Mouse (Mus musculus): ENCODE measurements around the gene Zfp456. TPM values are rescaled to one million over a fixed set of nuclear protein-coding genes. Genes with fewer than 3 reads are reported as not detected.
"Not testable (repeated sequence)": the region's sequence is repeated elsewhere in the genome, so short reads cannot be mapped to it uniquely, and the experiment has no call there.

Gene Zfp456
- polyA plus RNA-seq (2016; fragmentation: Nextera tagmentation; extraction: Ambion mirVana) = 0.56 and 0.86 TPM in 2 replicates

- H3K9me3 ChIP-seq; H3K27me3 ChIP-seq; H3K27ac ChIP-seq; H3K4me1 ChIP-seq; H3K36me3 ChIP-seq (replicated peaks): not testable (repeated sequence)
- H3K4me2 ChIP-seq = peak within 1 kb of the TSS; percentile 51
- peak within 1 kb of the TSS; percentile 37 for H3K4me3 ChIP-seq (replicated peaks)
- peak within 1 kb of the TSS; percentile 17; the same call in 1 of the 2 replicates for H3K9ac ChIP-seq
- peak; percentile 85 for ATAC-seq (ENCODE audit: low FRiP score)
- 20% methylated on average over 15 of the region's 15 CpGs for WGBS
These were observed at the start of gene Zfp456, which contains the start of gene Gm28041 for GRCm38 (mm10) chr13:67375050-67375911. TSS of gene Zfp456 (minus strand) at chr13:67375810. TSS of gene Gm28041 (minus strand) at chr13:67375733.

GRCm38 (mm10) chr13:67422532-67422931 lies 46.9 kb upstream of the Zfp456 start:
- WGBS = 85% methylated on average over 2 of the region's 2 CpGs
- H3K27me3 ChIP-seq; H3K9me3 ChIP-seq; H3K9ac ChIP-seq; H3K27ac ChIP-seq; H3K36me3 ChIP-seq (replicated peaks); ATAC-seq (ENCODE audit: low FRiP score); H3K4me3 ChIP-seq (replicated peaks); H3K4me1 ChIP-seq; H3K4me2 ChIP-seq: not testable (repeated sequence)

GRCm38 (mm10) chr13:67421207-67421857 lies 45.7 kb upstream of the Zfp456 start, which contains the start of gene Zfp459:
TSS of gene Zfp459 (minus strand) at chr13:67421418.
- peak within 1 kb of the TSS; percentile 82 for H3K4me2 ChIP-seq
- H3K27me3 ChIP-seq = 0 out of 2 replicates have a peak, but pooled peaks cover 3% of the 10 kb centered on the region
- peak within 1 kb of the TSS; percentile 54 for H3K9ac ChIP-seq
- peak; percentile 87 for ATAC-seq (ENCODE audit: low FRiP score)
- H3K4me3 ChIP-seq (replicated peaks) = peak within 1 kb of the TSS; percentile 62
- no peaks in the 10 kb centered on the region; the same call in 1 of the 2 replicates for H3K4me1 ChIP-seq
- no peaks in the 10 kb centered on the region for H3K9me3 ChIP-seq
- WGBS = 2% methylated on average over 22 of the region's 22 CpGs
- no peak within 1 kb of the TSS for H3K27ac ChIP-seq
- H3K36me3 ChIP-seq (replicated peaks) = no peaks in the 10 kb centered on the region

GRCm38 (mm10) chr13:67420558-67421206 lies 45.1 kb upstream of the Zfp456 start:
- Histone ChIP-seq H3K4me2 (peak overlapping the region; percentile 82), H3K27ac (no peak overlapping the region), H3K9ac (peak overlapping the region; percentile 54), H3K9me3 (no peaks in the 10 kb centered on the region), H3K4me3 (replicated peaks) (peak overlapping the region; percentile 62), H3K36me3 (replicated peaks) (no peaks in the 10 kb centered on the region), H3K4me1 (no peaks in the 10 kb centered on the region; the same call in 1 of the 2 replicates), H3K27me3 (0 out of 2 replicates have a peak, but pooled peaks cover 3% of the 10 kb centered on the region)
- WGBS = 38% methylated on average over 11 of the region's 11 CpGs
- no peak for ATAC-seq (ENCODE audit: low FRiP score)

GRCm38 (mm10) chr13:67416811-67417210 lies 41.2 kb upstream of the Zfp456 start:
- Histone ChIP-seq H3K9me3 (no peaks in the 10 kb centered on the region), H3K4me3 (replicated peaks) (no peak overlapping the region), H3K27me3 (no peaks in the 10 kb centered on the region), H3K9ac (no peak overlapping the region), H3K27ac (no peak overlapping the region), H3K4me2 (no peak overlapping the region), H3K4me1 (no peaks in the 10 kb centered on the region; the same call in 1 of the 2 replicates), H3K36me3 (replicated peaks) (no peaks in the 10 kb centered on the region)
- ATAC-seq (ENCODE audit: low FRiP score) = no peak
- 91% methylated on average over 3 of the region's 3 CpGs for WGBS

- Histone ChIP-seq H3K36me3 (replicated peaks) (no peaks in the 10 kb centered on the region), H3K27ac (no peak overlapping the region), H3K4me3 (replicated peaks) (no peak overlapping the region), H3K27me3 (no peaks in the 10 kb centered on the region), H3K4me1 (no peaks in the 10 kb centered on the region), H3K9ac (no peak overlapping the region), H3K9me3 (no peaks in the 10 kb centered on the region), H3K4me2 (no peak overlapping the region)
- no peak for ATAC-seq (ENCODE audit: low FRiP score)
- 85% methylated on average over 6 of the region's 6 CpGs for WGBS
These were observed 40.1 kb upstream of the Zfp456 start for GRCm38 (mm10) chr13:67415759-67416158.

GRCm38 (mm10) chr13:67413634-67414033 lies 38.0 kb upstream of the Zfp456 start:
- not testable (repeated sequence) for H3K27me3 ChIP-seq; H3K27ac ChIP-seq; H3K9me3 ChIP-seq; H3K36me3 ChIP-seq (replicated peaks); H3K9ac ChIP-seq; H3K4me3 ChIP-seq (replicated peaks); ATAC-seq (ENCODE audit: low FRiP score); H3K4me2 ChIP-seq; H3K4me1 ChIP-seq
- WGBS = 87% methylated on average over 3 of the region's 3 CpGs

GRCm38 (mm10) chr13:67399183-67399903 lies 23.7 kb upstream of the Zfp456 start, which contains the start of gene Zfp429:
TSS of gene Zfp429 (minus strand) at chr13:67399819.
- not testable (repeated sequence) for H3K36me3 ChIP-seq (replicated peaks); H3K4me1 ChIP-seq; H3K27ac ChIP-seq; H3K9me3 ChIP-seq; H3K27me3 ChIP-seq
- 8% methylated on average over 15 of the region's 16 CpGs for WGBS
- peak; percentile 97 for ATAC-seq (ENCODE audit: low FRiP score)
- H3K4me3 ChIP-seq (replicated peaks) = peak within 1 kb of the TSS; percentile 53
- peak within 1 kb of the TSS; percentile 60 for H3K4me2 ChIP-seq
- H3K9ac ChIP-seq = peak within 1 kb of the TSS; percentile 52

- H3K4me1 ChIP-seq; ATAC-seq (ENCODE audit: low FRiP score); H3K4me2 ChIP-seq; H3K36me3 ChIP-seq (replicated peaks); H3K9me3 ChIP-seq; H3K9ac ChIP-seq; H3K27ac ChIP-seq; H3K27me3 ChIP-seq; H3K4me3 ChIP-seq (replicated peaks): not testable (repeated sequence)
- 63% methylated on average over 3 of the region's 3 CpGs for whole genome bisulfite sequencing
These were observed 645 bp upstream of the Zfp456 start for GRCm38 (mm10) chr13:67376255-67376654.

GRCm38 (mm10) chr13:67360131-67360744 lies 15.4 kb downstream of the Zfp456 start, which contains the start of the genes Gm28044 and Zfp953:
TSS of gene Gm28044 (minus strand) at chr13:67360536.
TSS of gene Zfp953 (minus strand) at chr13:67360605.
- no peaks in the 10 kb centered on the region for H3K27me3 ChIP-seq
- peak within 1 kb of the TSS; percentile 61 for H3K4me2 ChIP-seq
- WGBS = under 1% methylated on average over 15 of the region's 15 CpGs
- H3K4me1 ChIP-seq = peaks cover 6% of the 10 kb centered on the region
- no peaks in the 10 kb centered on the region for H3K9me3 ChIP-seq
- no peaks in the 10 kb centered on the region for H3K36me3 ChIP-seq (replicated peaks)
- peak; percentile 95 for ATAC-seq (ENCODE audit: low FRiP score)
- no peak within 1 kb of the TSS for H3K27ac ChIP-seq
- peak within 1 kb of the TSS; percentile 71 for H3K4me3 ChIP-seq (replicated peaks)
- peak within 1 kb of the TSS; percentile 63 for H3K9ac ChIP-seq

- Histone ChIP-seq H3K4me3 (replicated peaks) (no peak overlapping the region), H3K4me2 (no peak overlapping the region), H3K4me1 (no peaks in the 10 kb centered on the region), H3K9me3 (no peaks in the 10 kb centered on the region), H3K27me3 (no peaks in the 10 kb centered on the region), H3K9ac (no peak overlapping the region), H3K36me3 (replicated peaks) (no peaks in the 10 kb centered on the region), H3K27ac (no peak overlapping the region)
- no peak for ATAC-seq (ENCODE audit: low FRiP score)
These were observed 23.8 kb downstream of the Zfp456 start for GRCm38 (mm10) chr13:67351854-67352253.

Measured in forebrain, embryonic 12.5 days (tissue).